Mouse (Mus musculus) cerebellum, adult 2 months (tissue): Measurements from ENCODE around the gene Gm45837.

Experiments used
- CTCF ChIP-seq: fragments of 200-500 bp; IDR thresholded peaks from 2 replicates; pipeline ENCODE4 v1.5.1; 2011; ENCODE audit warnings: low read depth, mild to moderate bottlenecking, control low read depth, low read length, moderate library complexity, borderline replicate concordance; ENCODE audit not compliant: insufficient read depth
- POLR2A ChIP-seq: fragments of 200-500 bp; IDR thresholded peaks from 2 replicates; pipeline ENCODE4 v1.6.1; 2011; ENCODE audit warnings: low read length, control low read depth, borderline replicate concordance; ENCODE audit not compliant: insufficient read depth

- no peak for TF ChIP-seq CTCF
- TF ChIP-seq POLR2A = no peak
Measured at GRCm38 (mm10) chr7:101437876-101438275, 27.2 kb downstream of the Gm45837 start.
